Mouse (Mus musculus) liver, embryonic 11.5 days (tissue): ENCODE results near the gene Ramac. TPM values are rescaled to one million over a fixed set of nuclear protein-coding genes. Genes with fewer than 3 reads are reported as not detected.

Experiments used
- ATAC-seq: fragments of 200-750 bp; cut with Nextera tagmentation; replicated peaks from 2 replicates; pipeline ENCODE4 v1.8.0; 2017; ENCODE audit warnings: moderate number of reproducible peaks, mild to moderate bottlenecking, moderate TSS enrichment, moderate library complexity; ENCODE audit not compliant: low FRiP score
- DNase-seq: peaks from one replicate; pipeline ENCODE4 v3.0.0-alpha.2; 2017; ENCODE audit warnings: low spot score
- H3K27ac ChIP-seq: fragments of 300-500 bp; sonication (generic); 2 replicates; pipeline ENCODE4 v1.5.1; 2014; ENCODE audit warnings: mild to moderate bottlenecking, low read depth, low read length, control low read depth
- H3K27me3 ChIP-seq: fragments of 300-500 bp; sonication (generic); replicated peaks from 2 replicates; pipeline ENCODE4 v1.6.1; 2014; ENCODE audit warnings: low read length, mixed read lengths; ENCODE audit not compliant: control insufficient read depth, insufficient read depth
- H3K36me3 ChIP-seq: fragments of 300-500 bp; sonication (generic); 2 replicates; pipeline ENCODE4 v1.6.1; 2014; ENCODE audit warnings: mild to moderate bottlenecking, low read length, moderate library complexity, mixed read lengths; ENCODE audit not compliant: control insufficient read depth, insufficient read depth
- H3K4me1 ChIP-seq: fragments of 300-500 bp; sonication (generic); replicated peaks from 2 replicates; pipeline ENCODE4 v1.6.1; 2014; ENCODE audit warnings: low read length, mixed read lengths; ENCODE audit not compliant: control insufficient read depth, insufficient read depth
- H3K4me2 ChIP-seq: fragments of 300-500 bp; sonication (generic); 2 replicates; pipeline ENCODE4 v1.6.1; 2014; ENCODE audit warnings: mild to moderate bottlenecking, control low read depth, moderate library complexity
- H3K4me3 ChIP-seq: fragments of 300-500 bp; sonication (generic); 2 replicates; pipeline ENCODE4 v1.5.1; 2014; ENCODE audit warnings: low read depth, low read length, control low read depth
- H3K9ac ChIP-seq: fragments of 300-500 bp; sonication (generic); 2 replicates; pipeline ENCODE4 v1.6.1; 2014; ENCODE audit warnings: low read depth, low read length, control low read depth
- H3K9me3 ChIP-seq: fragments of 300-500 bp; sonication (generic); 2 replicates; pipeline ENCODE4 v1.6.1; 2016; ENCODE audit warnings: low read length, inconsistent platforms, mixed read lengths; ENCODE audit not compliant: control insufficient read depth
- WGBS: fragments of 180-500 bp; shearing (Covaris S2); extraction: QIAGEN DNeasy Blood & Tissue Kit; methylation state at CpG from one replicate; pipeline ENCODE4 v1.1.7; 2014; 5-methylcytosine and 5-hydroxymethylcytosine counted together
- polyA plus RNA-seq: library from polyadenylated mRNA; unstranded; fragments of >200 nt; fragmentation: Nextera tagmentation; extraction: Ambion mirVana; gene quantifications from 2 replicates; pipeline ENCODE4 v1.2.1, GENCODE M21; 2014

The Ramac gene
- polyA plus RNA-seq, result 98.0 and 103 TPM in 2 replicates

DNA sequence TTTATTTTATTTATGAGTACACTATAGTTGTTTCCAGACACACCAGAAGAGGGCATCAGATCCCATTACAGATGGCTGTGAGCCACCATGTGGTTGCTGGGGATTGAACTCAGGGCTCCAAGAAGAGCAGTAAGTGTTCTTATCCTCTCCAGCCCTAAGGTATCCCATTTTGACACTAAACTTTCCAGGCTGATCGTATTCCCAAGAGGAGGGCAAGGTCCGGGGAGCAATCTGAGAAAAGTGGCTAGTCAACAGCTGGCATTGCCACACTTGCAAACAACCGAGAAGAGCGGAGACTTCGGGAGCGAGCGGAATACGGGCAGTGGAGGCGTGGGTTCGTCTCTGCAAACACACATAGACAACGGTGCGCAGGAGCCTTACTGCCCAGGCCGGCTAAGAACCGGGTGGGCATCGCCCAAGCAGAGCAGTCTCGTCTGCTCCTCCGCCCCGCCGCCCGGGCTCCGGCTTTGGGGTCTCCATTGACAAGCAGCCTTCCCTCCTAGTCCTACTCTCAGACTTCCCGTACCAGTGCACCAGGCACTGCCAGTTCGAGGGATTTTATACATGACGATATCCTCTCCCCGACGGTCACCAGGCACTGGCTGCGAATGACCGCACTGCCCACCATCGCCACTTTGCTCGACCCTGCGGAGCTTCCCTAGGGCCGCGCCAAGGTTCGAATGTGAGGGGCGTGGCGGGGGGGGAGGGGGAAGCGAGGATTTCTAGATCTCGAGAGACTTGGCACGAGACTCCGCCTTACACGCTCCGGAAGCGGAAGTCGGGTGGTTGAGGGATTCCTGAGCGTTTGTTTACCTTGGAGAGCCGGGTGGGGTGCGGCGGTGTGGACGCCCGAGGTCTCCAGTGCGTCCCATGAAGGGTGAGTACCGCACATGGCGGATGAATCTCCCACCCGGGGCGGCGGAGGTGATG is at the start of gene Ramac:
Gene Ramac, plus strand, starts transcription at position 746 of the 930 bp plus-strand sequence.
- no peaks in the 10 kb centered on the region for H3K9me3 ChIP-seq
- under 1% methylated on average over 56 of the region's 56 CpGs for WGBS
- H3K9ac ChIP-seq, result peak within 1 kb of the TSS; percentile 78
- H3K4me3 ChIP-seq, result peak within 1 kb of the TSS; percentile 74
- H3K27ac ChIP-seq, result peak within 1 kb of the TSS; percentile 62
- ATAC-seq (peak; percentile 94), DNase-seq (peak; percentile 96)
- no peaks in the 10 kb centered on the region for H3K36me3 ChIP-seq
- no peaks in the 10 kb centered on the region for H3K27me3 ChIP-seq
- H3K4me1 ChIP-seq, result peaks cover 3% of the 10 kb centered on the region
- peak within 1 kb of the TSS; percentile 90 for H3K4me2 ChIP-seq

DNA sequence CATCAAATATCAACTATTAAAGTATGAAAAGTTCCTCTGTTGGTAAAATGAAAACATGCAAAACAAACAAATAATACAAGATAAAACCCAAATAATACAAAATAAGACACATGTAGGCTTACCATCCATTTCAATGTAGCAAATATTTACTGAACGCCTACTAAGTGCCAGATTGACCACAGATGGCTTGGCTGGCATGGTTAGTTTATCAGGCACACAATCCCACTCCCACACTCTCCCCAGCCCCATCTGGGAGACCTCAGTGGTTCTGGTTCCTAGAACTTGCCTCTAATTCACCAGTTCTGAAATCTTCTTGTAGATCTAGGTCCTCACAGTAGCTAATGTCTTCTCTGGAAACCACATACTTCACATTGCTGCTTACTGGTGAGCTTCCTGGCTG is 44.1 kb upstream of the Ramac start:
- no peak; the same call in 1 of the 2 replicates for ATAC-seq
- H3K4me3 ChIP-seq, result no peak overlapping the region

DNA sequence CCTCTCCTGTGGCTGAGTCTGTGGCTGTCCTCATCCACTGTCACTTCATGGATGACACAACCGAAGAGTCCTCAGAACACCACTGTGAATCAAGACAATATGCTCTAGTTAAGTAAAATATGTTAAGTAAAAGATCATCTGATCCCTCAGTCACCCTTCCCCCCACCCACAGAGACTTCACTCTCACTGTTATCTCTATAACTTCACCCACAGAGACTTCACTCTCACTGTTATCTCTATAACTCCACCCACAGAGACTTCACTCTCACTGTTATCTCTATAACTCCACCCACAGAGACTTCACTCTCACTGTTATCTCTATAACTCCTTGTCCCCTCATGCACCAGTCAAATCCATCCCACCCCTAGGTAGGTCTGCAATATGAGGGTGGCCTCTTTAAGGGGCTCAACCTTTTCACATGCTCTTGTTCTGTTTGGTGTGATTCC is 43.5 kb upstream of the Ramac start:
- Histone ChIP-seq H3K4me1 (peaks cover 7% of the 10 kb centered on the region; the same call in 1 of the 2 replicates), H3K4me3 (no peak overlapping the region), H3K4me2 (peak overlapping the region; percentile 24; the same call in 1 of the 2 replicates), H3K9me3 (no peaks in the 10 kb centered on the region), H3K9ac (no peak overlapping the region), H3K27ac (peak overlapping the region; percentile 40), H3K27me3 (no peaks in the 10 kb centered on the region; the same call in 1 of the 2 replicates), H3K36me3 (no peaks in the 10 kb centered on the region)
- 48% methylated on average over 1 of the region's 1 CpGs for WGBS
- no peak for DNase-seq
- peak; percentile 86 for ATAC-seq

More for the DNA sequence above, 44.1 kb upstream of the Ramac start:
- no peaks in the 10 kb centered on the region for H3K36me3 ChIP-seq
- peaks cover 7% of the 10 kb centered on the region; the same call in 1 of the 2 replicates for H3K4me1 ChIP-seq
- WGBS, result 73% methylated on average over 1 of the region's 1 CpGs
- no peak for DNase-seq
- H3K9ac ChIP-seq, result no peak overlapping the region
- no peaks in the 10 kb centered on the region; the same call in 1 of the 2 replicates for H3K27me3 ChIP-seq
- no peaks in the 10 kb centered on the region for H3K9me3 ChIP-seq
- peak overlapping the region; percentile 40 for H3K27ac ChIP-seq
- peak overlapping the region; percentile 24; the same call in 1 of the 2 replicates for H3K4me2 ChIP-seq

GRCm38 (mm10) chr7:81721271-81721670 is 41.5 kb upstream of the Ramac start:
- Histone ChIP-seq H3K4me3 (no peak overlapping the region), H3K27ac (no peak overlapping the region), H3K4me2 (no peak overlapping the region), H3K36me3 (no peaks in the 10 kb centered on the region), H3K9ac (no peak overlapping the region), H3K4me1 (peaks cover 7% of the 10 kb centered on the region; the same call in 1 of the 2 replicates), H3K27me3 (no peaks in the 10 kb centered on the region; the same call in 1 of the 2 replicates), H3K9me3 (no peaks in the 10 kb centered on the region)
- 80% methylated on average over 5 of the region's 5 CpGs for WGBS
- DNase-seq (no peak), ATAC-seq (no peak)

DNA sequence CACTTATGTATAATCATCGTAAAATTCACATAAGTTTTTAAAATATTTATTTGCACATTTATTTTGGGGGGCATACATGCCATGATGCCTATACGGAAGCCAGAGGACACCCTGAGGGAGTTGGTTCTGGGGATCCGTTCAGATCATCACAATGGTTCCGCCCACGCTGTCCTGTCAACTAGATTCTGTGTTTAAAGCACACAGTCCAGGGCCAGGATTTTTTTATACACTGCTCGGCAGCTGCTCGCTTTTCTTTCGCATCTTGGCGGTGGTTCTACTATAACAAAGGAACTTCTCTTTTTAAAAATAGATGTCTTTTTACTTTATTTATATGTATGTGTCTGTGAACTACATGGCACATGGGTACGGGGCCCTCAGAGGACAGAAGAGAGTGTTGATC is 38.9 kb upstream of the Ramac start:
- no peak overlapping the region for H3K27ac ChIP-seq
- H3K9me3 ChIP-seq, result no peaks in the 10 kb centered on the region
- WGBS, result 94% methylated on average over 10 of the region's 10 CpGs
- H3K4me1 ChIP-seq, result peaks cover 11% of the 10 kb centered on the region
- DNase-seq (no peak), ATAC-seq (no peak)
- H3K9ac ChIP-seq, result no peak overlapping the region
- H3K4me3 ChIP-seq, result no peak overlapping the region
- H3K36me3 ChIP-seq, result no peaks in the 10 kb centered on the region
- H3K27me3 ChIP-seq, result no peaks in the 10 kb centered on the region; the same call in 1 of the 2 replicates
- no peak overlapping the region for H3K4me2 ChIP-seq

GRCm38 (mm10) chr7:81725986-81726727 is 36.6 kb upstream of the Ramac start:
- H3K4me2 ChIP-seq, result peak overlapping the region; percentile 50
- H3K36me3 ChIP-seq, result no peaks in the 10 kb centered on the region
- no peak overlapping the region for H3K4me3 ChIP-seq
- peaks cover 9% of the 10 kb centered on the region for H3K4me1 ChIP-seq
- no peaks in the 10 kb centered on the region; the same call in 1 of the 2 replicates for H3K27me3 ChIP-seq
- H3K9ac ChIP-seq, result no peak overlapping the region
- H3K9me3 ChIP-seq, result no peaks in the 10 kb centered on the region
- DNase-seq (no peak), ATAC-seq (peak; percentile 68)
- H3K27ac ChIP-seq, result peak overlapping the region; percentile 50; the same call in 1 of the 2 replicates
- WGBS, result 38% methylated on average over 18 of the region's 18 CpGs

DNA sequence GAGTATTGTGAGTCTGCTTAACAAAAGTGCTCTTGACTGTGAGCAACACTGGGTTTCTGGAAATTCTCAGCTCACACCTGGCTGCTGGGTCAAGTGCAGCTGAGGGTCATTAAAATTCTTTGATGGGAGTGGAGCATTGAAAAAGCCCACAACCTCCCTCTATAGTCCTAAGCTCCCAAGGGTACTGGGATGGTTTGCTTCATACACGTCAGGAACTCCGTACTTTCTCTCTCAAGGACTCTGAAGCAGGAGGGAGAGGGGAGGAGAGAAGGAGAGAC is 36.1 kb upstream of the Ramac start:
- Histone ChIP-seq H3K9ac (no peak overlapping the region), H3K4me1 (peaks cover 9% of the 10 kb centered on the region), H3K4me2 (peak overlapping the region; percentile 50; the same call in 1 of the 2 replicates), H3K27me3 (no peaks in the 10 kb centered on the region), H3K27ac (no peak overlapping the region; the same call in 1 of the 2 replicates), H3K36me3 (no peaks in the 10 kb centered on the region), H3K4me3 (no peak overlapping the region), H3K9me3 (no peaks in the 10 kb centered on the region)
- WGBS, result 61% methylated on average over 2 of the region's 2 CpGs
- no peak for ATAC-seq
- no peak for DNase-seq

GRCm38 (mm10) chr7:81727716-81728115 is 35.0 kb upstream of the Ramac start:
- Histone ChIP-seq H3K9ac (no peak overlapping the region), H3K4me2 (no peak overlapping the region), H3K27me3 (no peaks in the 10 kb centered on the region), H3K4me3 (no peak overlapping the region), H3K27ac (no peak overlapping the region), H3K36me3 (no peaks in the 10 kb centered on the region), H3K4me1 (peaks cover 9% of the 10 kb centered on the region), H3K9me3 (no peaks in the 10 kb centered on the region)
- 73% methylated on average over 9 of the region's 9 CpGs for whole genome bisulfite sequencing
- no peak for ATAC-seq
- DNase-seq, result no peak
